Mouse (Mus musculus) lung, embryonic 14.5 days (tissue): ENCODE data around the gene Cdca7l. TPM values are rescaled to one million over a fixed set of nuclear protein-coding genes. Genes with fewer than 3 reads are reported as not detected.

Source experiments
- ATAC-seq: fragments of 200-750 bp; cut with Nextera tagmentation; 2 replicates; pipeline ENCODE4 v1.8.0; 2017; ENCODE audit warnings: mild to moderate bottlenecking, moderate TSS enrichment, moderate library complexity; ENCODE audit not compliant: insufficient read depth
- DNase-seq: peaks from one replicate; pipeline ENCODE4 v3.0.0-alpha.2; 2015
- H3K27ac ChIP-seq: fragments of 300-500 bp; sonication (generic); 2 replicates; pipeline ENCODE4 v1.5.1; 2014; ENCODE audit warnings: low read depth, mild to moderate bottlenecking, moderate library complexity
- H3K27me3 ChIP-seq: fragments of 300-500 bp; sonication (generic); 2 replicates; pipeline ENCODE4 v1.6.1; 2014; ENCODE audit warnings: low read length, control low read depth; ENCODE audit not compliant: insufficient read depth
- H3K36me3 ChIP-seq: fragments of 300-500 bp; sonication (generic); 2 replicates; pipeline ENCODE4 v1.6.1; 2014; ENCODE audit warnings: control low read depth; ENCODE audit not compliant: insufficient read depth
- H3K4me1 ChIP-seq: fragments of 300-500 bp; sonication (generic); 2 replicates; pipeline ENCODE4 v1.6.1; 2014; ENCODE audit warnings: antibody characterized with exemption, control low read depth; ENCODE audit not compliant: insufficient read depth
- H3K4me2 ChIP-seq: fragments of 300-500 bp; sonication (generic); 2 replicates; pipeline ENCODE4 v1.6.1; 2014; ENCODE audit warnings: mild to moderate bottlenecking
- H3K4me3 ChIP-seq: fragments of 300-500 bp; sonication (generic); 2 replicates; pipeline ENCODE4 v1.5.1; 2014; ENCODE audit warnings: low read depth, low read length
- H3K9ac ChIP-seq: fragments of 300-500 bp; sonication (generic); 2 replicates; pipeline ENCODE4 v1.6.1; 2014
- H3K9me3 ChIP-seq: fragments of 300-500 bp; sonication (generic); 2 replicates; pipeline ENCODE4 v1.6.1; 2016; ENCODE audit warnings: low read depth, low read length, control low read depth
- CTCF ChIP-seq: IDR thresholded peaks from 2 replicates; pipeline ENCODE4 v1.5.1; 2016; ENCODE audit warnings: antibody characterized with exemption, low read depth
- WGBS: fragments of 180-500 bp; shearing (Covaris S2); extraction: QIAGEN DNeasy Blood & Tissue Kit; methylation state at CpG from one replicate; pipeline ENCODE4 v1.1.7; 2014; 5-methylcytosine and 5-hydroxymethylcytosine counted together
- polyA plus RNA-seq: library from polyadenylated mRNA; unstranded; fragments of >200 nt; fragmentation: Nextera tagmentation; extraction: Ambion mirVana; gene quantifications from 2 replicates; pipeline ENCODE4 v1.2.1, GENCODE M21; 2014

Cdca7l gene
- polyA plus RNA-seq, 1 experiment from 2014 or later, result 71.5 TPM

DNA sequence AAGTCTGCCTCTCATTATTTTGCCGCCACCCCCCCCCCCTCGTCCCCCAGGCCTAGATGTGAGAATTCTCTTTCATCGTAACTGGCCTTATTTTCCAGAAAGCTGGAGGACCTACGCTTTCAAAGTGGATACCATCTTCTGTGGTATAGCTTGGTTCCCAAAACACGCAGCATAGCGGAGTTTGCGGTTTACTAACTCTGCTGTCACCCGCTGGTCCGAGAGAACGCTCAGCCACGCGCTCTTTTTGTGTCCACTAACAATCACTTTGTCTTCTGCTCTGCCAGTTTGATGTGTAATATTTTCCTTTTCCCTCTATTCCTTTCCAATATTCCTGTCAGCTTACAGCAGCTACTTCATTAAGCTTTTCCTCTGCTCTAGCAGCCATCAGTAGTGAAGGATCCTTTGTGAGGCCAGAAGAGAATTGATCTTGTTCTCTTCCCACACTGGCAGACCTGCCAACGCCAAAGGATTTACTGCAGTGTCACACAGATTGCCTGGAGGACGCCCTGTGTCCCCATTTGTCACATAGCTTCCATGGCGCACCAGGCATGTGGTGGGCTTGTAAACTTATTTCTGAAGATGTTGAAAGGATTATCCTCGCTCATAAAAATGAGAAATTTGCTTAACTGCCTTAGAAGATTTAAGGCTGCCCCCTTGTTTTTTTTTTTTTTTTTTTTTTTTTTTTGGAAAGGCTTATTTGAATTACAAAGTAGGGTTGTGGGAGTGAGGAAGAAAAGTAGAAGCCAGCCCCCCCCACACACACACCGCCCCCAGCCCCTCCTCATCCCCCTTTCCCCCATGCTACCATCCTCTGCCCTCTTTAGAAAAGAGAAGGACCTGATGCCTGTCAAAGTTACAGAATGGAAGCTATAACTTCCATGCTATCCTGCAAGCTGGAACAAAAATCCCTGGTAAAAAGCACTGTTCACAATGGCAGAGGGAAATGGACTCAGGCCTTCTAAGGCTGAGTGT is 4.6 kb downstream of the Cdca7l start:
- DNase-seq (no peak), ATAC-seq (no peak)
- no peak overlapping the region for H3K4me3 ChIP-seq
- H3K9ac ChIP-seq, result no peak overlapping the region
- no peak overlapping the region for H3K27ac ChIP-seq
- H3K4me2 ChIP-seq, result peak overlapping the region; percentile 51
- no peaks in the 10 kb centered on the region; the same call in 1 of the 2 replicates for H3K4me1 ChIP-seq
- TF ChIP-seq CTCF, result no peak
- no peaks in the 10 kb centered on the region for H3K27me3 ChIP-seq
- H3K36me3 ChIP-seq, result no peaks in the 10 kb centered on the region
- 34% methylated on average over 17 of the region's 17 CpGs for WGBS
- H3K9me3 ChIP-seq, result no peaks in the 10 kb centered on the region

DNA sequence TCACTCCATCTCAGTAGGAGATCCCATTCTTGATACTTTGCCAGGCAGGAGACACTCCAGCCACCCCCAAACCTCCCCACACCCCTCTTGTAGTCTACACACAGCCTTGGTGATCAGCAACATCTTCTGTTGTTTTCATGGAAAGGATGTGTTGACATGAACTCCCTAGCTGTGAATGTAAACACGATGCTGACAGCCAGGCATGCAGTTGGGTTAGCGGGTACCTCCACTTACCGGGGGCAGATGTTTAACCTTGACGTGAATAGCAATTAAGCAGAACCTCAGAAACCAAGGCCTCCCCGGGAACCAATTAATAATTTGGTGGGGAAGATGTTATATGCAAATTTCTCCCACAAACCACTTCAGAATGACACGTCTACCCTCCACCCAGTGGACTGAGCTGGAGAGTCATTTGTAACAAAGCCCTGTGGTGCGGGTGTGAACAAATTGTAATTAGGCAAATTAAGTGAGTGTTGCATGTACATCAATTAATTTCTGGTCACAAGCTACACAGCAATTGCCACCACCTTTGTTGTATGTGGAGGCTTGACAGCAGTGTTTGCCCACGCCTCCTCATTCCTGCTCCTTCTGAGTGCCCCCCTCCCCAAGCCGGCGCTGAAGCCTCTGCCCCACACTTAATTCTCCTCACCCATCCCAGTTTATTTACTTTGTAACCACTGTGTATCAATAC is 5.4 kb downstream of the Cdca7l start:
- H3K27ac ChIP-seq, result no peak overlapping the region
- 33% methylated on average over 10 of the region's 10 CpGs for WGBS
- DNase-seq (no peak), ATAC-seq (no peak)
- no peak for TF ChIP-seq CTCF
- no peak overlapping the region for H3K4me3 ChIP-seq
- H3K27me3 ChIP-seq, result no peaks in the 10 kb centered on the region
- H3K9ac ChIP-seq, result no peak overlapping the region
- no peak overlapping the region for H3K4me2 ChIP-seq
- no peaks in the 10 kb centered on the region; the same call in 1 of the 2 replicates for H3K4me1 ChIP-seq
- H3K36me3 ChIP-seq, result no peaks in the 10 kb centered on the region
- no peaks in the 10 kb centered on the region for H3K9me3 ChIP-seq

DNA sequence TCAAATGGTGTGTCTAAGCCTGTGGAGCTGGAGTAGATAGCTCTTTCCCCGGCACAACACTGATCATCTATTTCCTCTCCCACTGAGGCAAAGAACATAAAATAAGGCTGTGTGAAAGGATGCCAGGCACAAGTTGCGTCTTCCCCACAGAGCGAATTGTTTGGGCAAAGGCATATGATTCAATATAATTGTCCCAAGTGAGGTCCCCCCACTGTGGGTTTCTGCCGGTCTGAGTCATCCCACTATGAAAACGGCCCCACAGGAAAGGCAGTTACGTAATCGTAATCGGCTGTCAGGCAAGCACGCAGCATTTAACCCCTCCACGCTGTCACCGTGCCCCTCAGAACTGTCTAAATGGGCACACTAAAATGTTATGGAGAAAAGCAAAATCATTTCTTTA is 6.0 kb downstream of the Cdca7l start:
- WGBS, result 26% methylated on average over 11 of the region's 11 CpGs
- H3K9me3 ChIP-seq, result no peaks in the 10 kb centered on the region
- TF ChIP-seq CTCF, result no peak

DNA sequence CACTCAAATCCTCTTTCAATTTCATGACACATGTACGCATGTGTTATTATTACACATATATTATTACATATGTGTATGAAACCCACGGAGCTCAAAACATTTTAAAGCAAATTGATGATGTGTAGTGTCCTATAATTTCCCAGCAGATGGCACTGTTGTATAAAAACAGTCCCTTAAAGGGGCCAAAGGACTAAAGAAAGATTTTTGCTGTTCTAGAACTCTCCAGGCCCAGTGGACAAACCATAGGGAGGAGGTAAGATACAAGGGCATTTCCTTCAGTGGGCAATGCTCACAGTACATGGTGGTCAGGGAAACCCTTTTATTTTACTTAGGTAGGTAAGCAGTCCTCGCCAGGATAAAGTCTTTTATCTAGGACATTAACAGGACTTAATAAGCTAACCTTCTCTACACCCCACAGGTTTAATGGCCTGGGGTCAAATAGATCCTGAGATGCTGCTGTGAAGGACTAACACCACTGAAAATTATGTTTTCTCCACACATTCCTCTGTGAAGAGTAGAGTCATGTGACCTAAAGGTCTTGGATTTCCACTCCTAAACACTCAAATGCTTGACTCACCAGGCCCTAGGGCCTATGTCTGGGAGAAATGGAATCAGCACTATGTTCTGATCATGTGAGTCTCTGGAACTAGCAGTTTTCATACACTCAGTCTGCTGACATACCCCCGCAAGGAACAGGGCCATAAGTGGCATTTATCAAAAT is 16.2 kb downstream of the Cdca7l start:
- peak; percentile 68 for TF ChIP-seq CTCF
- H3K9ac ChIP-seq, result no peak overlapping the region
- DNase-seq, result peak; percentile 84
- no peaks in the 10 kb centered on the region for H3K4me1 ChIP-seq
- no peak overlapping the region for H3K4me2 ChIP-seq
- no peaks in the 10 kb centered on the region for H3K36me3 ChIP-seq
- WGBS, result 46% methylated on average over 4 of the region's 4 CpGs
- no peaks in the 10 kb centered on the region for H3K9me3 ChIP-seq
- ATAC-seq, result peak; percentile 68
- H3K4me3 ChIP-seq, result no peak overlapping the region
- no peaks in the 10 kb centered on the region for H3K27me3 ChIP-seq
- no peak overlapping the region for H3K27ac ChIP-seq

More for the DNA sequence above, 6.0 kb downstream of the Cdca7l start:
- Histone ChIP-seq H3K36me3 (no peaks in the 10 kb centered on the region), H3K4me2 (no peak overlapping the region), H3K27me3 (no peaks in the 10 kb centered on the region), H3K9ac (no peak overlapping the region), H3K27ac (no peak overlapping the region), H3K4me1 (no peaks in the 10 kb centered on the region; the same call in 1 of the 2 replicates), H3K4me3 (no peak overlapping the region)
- ATAC-seq (peak; percentile 50; the same call in 1 of the 2 replicates), DNase-seq (no peak)

DNA sequence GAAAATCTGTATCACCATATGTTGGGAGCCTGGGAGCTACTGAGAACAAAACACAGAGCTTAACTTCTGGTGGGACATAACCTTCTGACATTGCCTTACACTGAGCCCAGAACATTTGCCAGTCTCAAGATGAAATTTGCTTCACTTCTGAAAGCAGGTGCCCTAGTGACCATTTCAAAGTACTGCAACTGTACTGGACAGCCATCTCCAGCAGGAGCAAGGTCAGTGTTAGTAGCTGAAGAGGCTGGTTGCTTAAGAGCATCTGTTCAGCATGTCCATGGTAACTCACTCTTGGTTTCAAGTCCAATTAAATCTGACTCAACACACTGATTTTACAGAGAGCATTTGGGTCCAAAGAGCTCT is 16.8 kb downstream of the Cdca7l start:
- ATAC-seq, result peak; percentile 24; the same call in 1 of the 2 replicates
- no peak overlapping the region for H3K4me2 ChIP-seq
- H3K9ac ChIP-seq, result no peak overlapping the region
- TF ChIP-seq CTCF, result peak; percentile 62
- H3K4me1 ChIP-seq, result no peaks in the 10 kb centered on the region
- no peaks in the 10 kb centered on the region for H3K27me3 ChIP-seq
- no peak for DNase-seq
- no peak overlapping the region for H3K4me3 ChIP-seq
- H3K9me3 ChIP-seq, result no peaks in the 10 kb centered on the region
- H3K27ac ChIP-seq, result no peak overlapping the region
- H3K36me3 ChIP-seq, result no peaks in the 10 kb centered on the region

DNA sequence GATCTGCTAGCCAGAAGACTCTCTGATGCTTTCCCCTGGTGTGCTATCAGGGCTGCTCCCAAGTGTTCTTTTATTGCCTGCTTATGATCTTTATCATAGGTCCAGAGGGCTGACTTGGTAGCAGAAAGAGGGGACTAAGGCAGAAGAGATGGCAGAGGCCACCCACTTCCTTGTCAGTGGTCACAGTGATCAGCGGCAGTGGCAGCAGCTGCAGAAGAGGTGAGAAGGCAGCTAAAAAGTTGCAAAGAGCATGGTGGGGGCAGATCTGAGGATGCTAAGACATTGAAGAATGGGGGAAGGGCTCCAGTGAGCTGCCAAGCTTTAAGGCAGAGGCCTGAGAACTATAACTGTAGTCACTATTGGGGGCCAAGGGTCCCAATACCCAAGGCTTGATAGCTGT is 17.3 kb downstream of the Cdca7l start:
- H3K9me3 ChIP-seq, result no peaks in the 10 kb centered on the region
- no peak overlapping the region for H3K27ac ChIP-seq
- no peak overlapping the region for H3K9ac ChIP-seq
- no peak for TF ChIP-seq CTCF
- no peaks in the 10 kb centered on the region for H3K4me1 ChIP-seq
- no peaks in the 10 kb centered on the region for H3K36me3 ChIP-seq
- no peak overlapping the region for H3K4me3 ChIP-seq
- WGBS, result 66% methylated on average over 1 of the region's 1 CpGs
- ATAC-seq, result no peak
- H3K27me3 ChIP-seq, result no peaks in the 10 kb centered on the region
- H3K4me2 ChIP-seq, result no peak overlapping the region
- no peak for DNase-seq

DNA sequence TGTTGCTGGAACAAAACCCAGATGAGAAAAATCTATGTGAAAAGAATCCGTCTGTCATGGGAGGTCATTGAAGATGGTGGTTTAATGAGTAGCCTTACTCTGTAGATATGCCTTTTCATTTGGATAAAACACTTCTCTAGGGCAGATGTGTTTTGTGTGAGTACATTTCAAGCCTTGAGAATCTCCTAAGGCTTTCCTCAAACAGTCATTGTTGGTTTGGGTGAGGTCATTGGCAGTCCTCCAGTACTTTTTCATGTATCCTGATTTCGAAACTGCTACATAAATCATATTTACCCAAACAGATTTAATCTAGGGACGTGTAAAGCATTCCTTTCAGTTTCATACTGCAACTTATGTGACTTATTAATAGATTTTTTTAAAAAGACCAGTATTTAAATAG is 24.3 kb downstream of the Cdca7l start:
- no peak overlapping the region for H3K4me3 ChIP-seq
- H3K4me1 ChIP-seq, result no peaks in the 10 kb centered on the region
- H3K9me3 ChIP-seq, result no peaks in the 10 kb centered on the region
- no peak overlapping the region for H3K4me2 ChIP-seq
- WGBS, result 37% methylated on average over 3 of the region's 3 CpGs
- peak; percentile 53 for DNase-seq
- H3K9ac ChIP-seq, result no peak overlapping the region
- H3K36me3 ChIP-seq, result no peaks in the 10 kb centered on the region
- ATAC-seq, result 0 out of 2 replicates have a peak, but pooled peaks have one; percentile 28
- H3K27ac ChIP-seq, result no peak overlapping the region
- no peaks in the 10 kb centered on the region for H3K27me3 ChIP-seq
- TF ChIP-seq CTCF, result no peak
